10 mouse cellular contexts compared by ENCODE assay signal in genomic region chr2:105432927-105433326, GRCm38 (mm10). TPM values are rescaled to one million over a fixed set of nuclear protein-coding genes. Genes with fewer than 3 reads are reported as not detected.
DNase-seq lines count a peak whose midpoint lies in the region; ATAC-seq and TF ChIP-seq lines count a peak whose summit lies in the region.
"Had no signal": no experiment of that assay in that cellular context is flagged by ENCODE, and none has a peak within 500 bp of the region (broad histone marks: within the 10 kb centered on the region; RNA-seq: fewer than 3 reads in every experiment).

No protein-coding gene starts in this region.

- H3K27me3 ChIP-seq in kidney, postnatal 0 days (ENCODE audit: insufficient read depth, low read length): no peaks in the 10 kb centered on the region
- H3K27me3 ChIP-seq in embryonic facial prominence, embryonic 15.5 days: 0 out of 2 replicates have a peak, but pooled peaks cover 3% of the 10 kb centered on the region
- H3K27me3 ChIP-seq in intestine, embryonic 14.5 days (replicated peaks; ENCODE audit: control insufficient read depth, insufficient read depth, low read length): no peaks in the 10 kb centered on the region
- H3K27me3 ChIP-seq in neural tube, embryonic 15.5 days (replicated peaks): peaks cover 16% of the 10 kb centered on the region; the same call in 1 of the 2 replicates

- 0 out of 2 replicates have a peak overlapping the region, but pooled peaks have one; percentile 4 for H3K4me3 ChIP-seq in kidney, postnatal 0 days (replicated peaks; ENCODE audit: low read depth, low read length)
- H3K4me3 ChIP-seq in embryonic facial prominence, embryonic 15.5 days (replicated peaks): peak overlapping the region; percentile 19; the same call in 1 of the 2 replicates
- H3K4me3 ChIP-seq in intestine, embryonic 14.5 days (ENCODE audit: low read depth, low read length): no peak overlapping the region
- H3K4me3 ChIP-seq in neural tube, embryonic 15.5 days (replicated peaks): no peak overlapping the region

- H3K36me3 ChIP-seq in kidney, postnatal 0 days (ENCODE audit: insufficient read depth, low read length): no peaks in the 10 kb centered on the region
- no peaks in the 10 kb centered on the region for H3K36me3 ChIP-seq in embryonic facial prominence, embryonic 15.5 days
- no peaks in the 10 kb centered on the region for H3K36me3 ChIP-seq in intestine, embryonic 14.5 days (ENCODE audit: control insufficient read depth, insufficient read depth, low read length)
- H3K36me3 ChIP-seq in neural tube, embryonic 15.5 days: no peaks in the 10 kb centered on the region

- no peak overlapping the region for H3K27ac ChIP-seq in kidney, postnatal 0 days
- no peak overlapping the region for H3K27ac ChIP-seq in embryonic facial prominence, embryonic 15.5 days (replicated peaks)
- H3K27ac ChIP-seq in intestine, embryonic 14.5 days (ENCODE audit: low read depth): no peak overlapping the region
- no peak overlapping the region for H3K27ac ChIP-seq in neural tube, embryonic 15.5 days (replicated peaks)
- H3K27ac ChIP-seq: liver, embryonic 14.5 days had no signal

- 17% methylated on average over 10 of the region's 10 CpGs for WGBS in kidney, postnatal 0 days
- 10% methylated on average over 10 of the region's 10 CpGs for WGBS in embryonic facial prominence, embryonic 15.5 days
- 8% methylated on average over 10 of the region's 10 CpGs for WGBS in intestine, embryonic 14.5 days
- WGBS in neural tube, embryonic 15.5 days: 23% methylated on average over 10 of the region's 10 CpGs

- peak overlapping the region; percentile 38 for H3K4me2 ChIP-seq in kidney, postnatal 0 days (ENCODE audit: low read length)
- H3K4me2 ChIP-seq in embryonic facial prominence, embryonic 15.5 days (replicated peaks): peak overlapping the region; percentile 42
- peak overlapping the region; percentile 36 for H3K4me2 ChIP-seq in intestine, embryonic 14.5 days (ENCODE audit: low read length)
- peak overlapping the region; percentile 38 for H3K4me2 ChIP-seq in neural tube, embryonic 15.5 days

- no peak overlapping the region for H3K9ac ChIP-seq in kidney, postnatal 0 days (ENCODE audit: low read depth, low read length)
- no peak overlapping the region for H3K9ac ChIP-seq in embryonic facial prominence, embryonic 15.5 days
- H3K9ac ChIP-seq in intestine, embryonic 14.5 days (ENCODE audit: low read length): no peak overlapping the region
- no peak overlapping the region for H3K9ac ChIP-seq in neural tube, embryonic 15.5 days (replicated peaks)
- H3K9ac ChIP-seq: liver, embryonic 14.5 days had no signal

- peak; percentile 10; the same call in 1 of the 2 replicates for TF ChIP-seq CTCF in kidney, postnatal 0 days (IDR thresholded peaks at IDR 0.05; ENCODE audit: low read depth)

- peaks cover 5% of the 10 kb centered on the region; the same call in 1 of the 2 replicates for H3K4me1 ChIP-seq in kidney, postnatal 0 days (replicated peaks; ENCODE audit: insufficient read depth, low read length)
- H3K4me1 ChIP-seq in embryonic facial prominence, embryonic 15.5 days: 0 out of 2 replicates have a peak, but pooled peaks cover 10% of the 10 kb centered on the region
- H3K4me1 ChIP-seq in intestine, embryonic 14.5 days (replicated peaks; ENCODE audit: control insufficient read depth, insufficient read depth, low read length): no peaks in the 10 kb centered on the region
- H3K4me1 ChIP-seq in neural tube, embryonic 15.5 days: no peaks in the 10 kb centered on the region

- no peak for DNase-seq in kidney, postnatal 0 days (ENCODE audit: low spot score)
- DNase-seq in kidney, adult 8-10 months: no peak
- no peak for DNase-seq in intestine, embryonic 14.5 days (ENCODE audit: low spot score)
- DNase-seq in thymus, postnatal 0 days (ENCODE audit: low spot score): no peak
- no peak for DNase-seq in cerebellum, postnatal 4 days (ENCODE audit: low spot score in 2 of 2)
- DNase-seq in spleen, postnatal 36 days (ENCODE audit: low spot score in 2 of 2): no peak

- ATAC-seq in kidney, postnatal 0 days (replicated peaks; ENCODE audit: low FRiP score, low read depth): no peak
- no peak for ATAC-seq in embryonic facial prominence, embryonic 15.5 days (ENCODE audit: insufficient number of reproducible peaks, low FRiP score, low TSS enrichment, low read depth)
- no peak for ATAC-seq in intestine, embryonic 14.5 days (replicated peaks; ENCODE audit: low FRiP score, low TSS enrichment, low read depth)
- no peak for ATAC-seq in neural tube, embryonic 15.5 days (ENCODE audit: low FRiP score)
- ATAC-seq: inflammation-experienced regulatory T-cells, adult 6 months had no signal

- H3K9me3 ChIP-seq in kidney, postnatal 0 days (replicated peaks; ENCODE audit: low read length): no peaks in the 10 kb centered on the region
- no peaks in the 10 kb centered on the region for H3K9me3 ChIP-seq in embryonic facial prominence, embryonic 15.5 days (replicated peaks)
- H3K9me3 ChIP-seq in intestine, embryonic 14.5 days (ENCODE audit: control insufficient read depth, low read length): no peaks in the 10 kb centered on the region
- H3K9me3 ChIP-seq in neural tube, embryonic 15.5 days (replicated peaks): no peaks in the 10 kb centered on the region

RNA-seq across cellular contexts. Expression of gene Rcn1, which starts 33.8 kb away (rescaled TPM):
- 157 and 169 TPM in 2 replicates for polyA plus RNA-seq in kidney, postnatal 0 days (2015; fragmentation: Nextera tagmentation; extraction: Ambion mirVana)
- polyA plus RNA-seq in embryonic facial prominence, embryonic 15.5 days (2015; fragmentation: Nextera tagmentation; extraction: Ambion mirVana): 257 and 259 TPM in 2 replicates
- polyA plus RNA-seq in intestine, embryonic 14.5 days (2014; fragmentation: Nextera tagmentation; extraction: Ambion mirVana): 122 and 143 TPM in 2 replicates
- polyA plus RNA-seq in neural tube, embryonic 15.5 days (2015; fragmentation: Nextera tagmentation; extraction: Ambion mirVana): 73.5 and 85.4 TPM in 2 replicates
- polyA plus RNA-seq in thymus, postnatal 0 days (2015; fragmentation: Nextera tagmentation; extraction: Ambion mirVana): 42.6 and 46.8 TPM in 2 replicates

Comparison
In these comparisons a context has a peak if more than half of its experiments do, and no peak if none do; other contexts are left out.
1. H3K4me3 ChIP-seq: peak in kidney, postnatal 0 days (single experiment) and embryonic facial prominence, embryonic 15.5 days (single experiment); none in intestine, embryonic 14.5 days (single experiment) and neural tube, embryonic 15.5 days (single experiment).
2. Peak in every context shown above with its lines, with median percentiles within 50 percentile points of each other: H3K4me2 ChIP-seq.